17 mouse cellular contexts compared by ENCODE assay signal in the genomic region with DNA sequence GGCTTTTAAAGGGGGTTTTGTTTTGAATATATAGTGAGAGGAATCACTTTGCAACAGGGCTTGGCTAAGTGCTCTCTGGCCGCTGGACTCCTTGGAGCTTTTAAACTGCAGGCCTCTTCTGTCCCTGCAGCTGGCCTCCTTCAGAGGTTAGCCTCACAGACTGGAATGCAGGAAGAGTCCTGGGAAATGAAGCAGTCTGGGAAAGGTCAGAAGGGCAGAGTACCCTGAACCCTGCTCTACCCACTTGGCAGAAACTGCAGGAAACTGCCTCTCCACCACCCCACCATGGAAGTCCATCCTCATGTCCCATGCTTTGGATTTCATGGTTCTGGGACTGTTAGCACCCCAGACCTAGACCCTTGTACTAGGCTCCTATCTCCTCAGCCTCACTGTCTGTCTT. TPM values are rescaled to one million over a fixed set of nuclear protein-coding genes. Genes with fewer than 3 reads are reported as not detected.
DNase-seq lines count a peak whose midpoint lies in the region; ATAC-seq and TF ChIP-seq lines count a peak whose summit lies in the region.
"Had no signal": no experiment of that assay in that cellular context is flagged by ENCODE, and none has a peak within 500 bp of the region (broad histone marks: within the 10 kb centered on the region; RNA-seq: fewer than 3 reads in every experiment).

No protein-coding gene starts in this region.

- H3K9me3 ChIP-seq in kidney, embryonic 16.5 days (ENCODE audit: low read length), result peaks cover 4% of the 10 kb centered on the region; the same call in 1 of the 2 replicates
- no peaks in the 10 kb centered on the region for H3K9me3 ChIP-seq in kidney, postnatal 0 days (replicated peaks; ENCODE audit: low read length)

- H3K4me1 ChIP-seq in kidney, embryonic 16.5 days (ENCODE audit: insufficient read depth, low read length), result peaks cover 13% of the 10 kb centered on the region; the same call in 1 of the 2 replicates
- peaks cover 8% of the 10 kb centered on the region; the same call in 1 of the 2 replicates for H3K4me1 ChIP-seq in kidney, postnatal 0 days (replicated peaks; ENCODE audit: insufficient read depth, low read length)

- H3K27ac ChIP-seq in kidney, embryonic 16.5 days (ENCODE audit: low read length), result no peak overlapping the region
- H3K27ac ChIP-seq in kidney, postnatal 0 days, result peak overlapping the region; percentile 25; the same call in 1 of the 2 replicates

- no peaks in the 10 kb centered on the region for H3K36me3 ChIP-seq in kidney, embryonic 16.5 days (ENCODE audit: insufficient read depth, low read length)
- H3K36me3 ChIP-seq in kidney, postnatal 0 days (ENCODE audit: insufficient read depth, low read length), result no peaks in the 10 kb centered on the region

- no peak for TF ChIP-seq CTCF in kidney, postnatal 0 days (IDR thresholded peaks at IDR 0.05; ENCODE audit: low read depth)

- DNase-seq in kidney, adult 11 months, result peak; percentile 54
- DNase-seq in embryo, embryonic 10 days (ENCODE audit: low spot score), result peak; percentile 53
- DNase-seq in kidney, postnatal 0 days (ENCODE audit: low spot score), result no peak
- DNase-seq in mesoderm, embryonic 11.5 days (ENCODE audit: low read depth, low spot score), result peak; percentile 27
- no peak for DNase-seq in natural killer cell, adult 2 months (ENCODE audit: low spot score in 2 of 2)
- DNase-seq: adrenal gland, postnatal 25 days; cerebellum, postnatal 36 days; lung, embryonic 14.5 days; right cerebral cortex, postnatal 25 days; thymus, postnatal 4 days had no signal

- no peak overlapping the region for H3K9ac ChIP-seq in kidney, embryonic 16.5 days (replicated peaks; ENCODE audit: low read length)
- no peak overlapping the region for H3K9ac ChIP-seq in kidney, postnatal 0 days (ENCODE audit: low read depth, low read length)

- no peak for ATAC-seq in kidney, embryonic 16.5 days (ENCODE audit: low FRiP score, low TSS enrichment)
- no peak for ATAC-seq in kidney, postnatal 0 days (replicated peaks; ENCODE audit: low FRiP score, low read depth)
- no peak for ATAC-seq in megakaryocyte-erythroid progenitor cell, adult 5-6 weeks (replicated peaks; ENCODE audit: low FRiP score, low TSS enrichment, poor library complexity, severe bottlenecking)
- ATAC-seq: intestine, postnatal 0 days; midbrain, embryonic 16.5 days had no signal

- H3K4me2 ChIP-seq in kidney, embryonic 16.5 days (replicated peaks; ENCODE audit: low read depth, low read length), result no peak overlapping the region
- H3K4me2 ChIP-seq in kidney, postnatal 0 days (ENCODE audit: low read length), result no peak overlapping the region

- H3K4me3 ChIP-seq in kidney, embryonic 16.5 days (ENCODE audit: low read length), result no peak overlapping the region
- no peak overlapping the region for H3K4me3 ChIP-seq in kidney, postnatal 0 days (replicated peaks; ENCODE audit: low read depth, low read length)
- H3K4me3 ChIP-seq: erythroblast, embryonic 14.5 days had no signal

- no peaks in the 10 kb centered on the region for H3K27me3 ChIP-seq in kidney, embryonic 16.5 days (ENCODE audit: insufficient read depth, low read length)
- no peaks in the 10 kb centered on the region for H3K27me3 ChIP-seq in kidney, postnatal 0 days (ENCODE audit: insufficient read depth, low read length)

- 29% methylated on average over 1 of the region's 1 CpGs for WGBS in kidney, embryonic 16.5 days
- 17% methylated on average over 1 of the region's 1 CpGs for WGBS in kidney, postnatal 0 days

RNA-seq across cellular contexts. Expression of gene Trarg1, which starts 29.3 kb away (rescaled TPM):
- 2.0 and 2.2 TPM in 2 replicates for polyA plus RNA-seq in kidney, embryonic 16.5 days (2015; fragmentation: Nextera tagmentation; extraction: Ambion mirVana)
- 1.3 TPM in 2 replicates for polyA plus RNA-seq in kidney, postnatal 0 days (2015; fragmentation: Nextera tagmentation; extraction: Ambion mirVana)
- not detected in 2 replicates for total RNA-seq in megakaryocyte-erythroid progenitor cell, adult 5-6 weeks (2014; fragmentation: Nextera tagmentation)
- total RNA-seq in megakaryocyte-erythroid progenitor cell, adult 5-6 weeks (2017), result not detected in 2 replicates
- polyA plus RNA-seq: erythroblast, embryonic 14.5 days; hindbrain, embryonic 11.5 days had no signal

RNA-seq across cellular contexts. Expression of gene Bhlha9, which starts 36.6 kb away (rescaled TPM):
- polyA plus RNA-seq in kidney, embryonic 16.5 days (2015; fragmentation: Nextera tagmentation; extraction: Ambion mirVana), result 0.17 and 0.24 TPM in 2 replicates
- 0.16 TPM in 1 of 2 replicates, not detected in the other for polyA plus RNA-seq in kidney, postnatal 0 days (2015; fragmentation: Nextera tagmentation; extraction: Ambion mirVana)
- not detected in 2 replicates for total RNA-seq in megakaryocyte-erythroid progenitor cell, adult 5-6 weeks (2014; fragmentation: Nextera tagmentation)
- not detected in 2 replicates for total RNA-seq in megakaryocyte-erythroid progenitor cell, adult 5-6 weeks (2017)
- total RNA-seq: adrenal gland, postnatal 25 days had no signal
- polyA plus RNA-seq: erythroblast, embryonic 14.5 days; intestine, postnatal 0 days; lung, embryonic 14.5 days; stomach, embryonic 14.5 days had no signal

RNA-seq across cellular contexts. Expression of gene Gosr1, which starts 54.5 kb away (rescaled TPM):
- 34.0 and 34.8 TPM in 2 replicates for polyA plus RNA-seq in kidney, embryonic 16.5 days (2015; fragmentation: Nextera tagmentation; extraction: Ambion mirVana)
- 23.9 and 25.4 TPM in 2 replicates for polyA plus RNA-seq in kidney, postnatal 0 days (2015; fragmentation: Nextera tagmentation; extraction: Ambion mirVana)
- 11.7 and 24.6 TPM in 2 replicates for total RNA-seq in megakaryocyte-erythroid progenitor cell, adult 5-6 weeks (2014; fragmentation: Nextera tagmentation)
- 38.4 and 62.2 TPM in 2 replicates for total RNA-seq in megakaryocyte-erythroid progenitor cell, adult 5-6 weeks (2017)

Comparison
In these comparisons a context has a peak if more than half of its experiments do, and no peak if none do; other contexts are left out.
1. DNase-seq: peak in kidney, adult 11 months (single experiment), embryo, embryonic 10 days (single experiment) and mesoderm, embryonic 11.5 days (single experiment); none in kidney, postnatal 0 days (single experiment) and natural killer cell, adult 2 months (0 of 2).